Mouse (Mus musculus): ENCODE measurements at regions not wholly inside any gene's neighbourhood (a gene's known extent, or its start where the extent isn't known, plus 50 kb on each side); places are given as distances from the start of the nearest gene placed in this dataset.
A peak's percentile ranks its signal among the peaks of the same experiment; 100 is the strongest.

DNA sequence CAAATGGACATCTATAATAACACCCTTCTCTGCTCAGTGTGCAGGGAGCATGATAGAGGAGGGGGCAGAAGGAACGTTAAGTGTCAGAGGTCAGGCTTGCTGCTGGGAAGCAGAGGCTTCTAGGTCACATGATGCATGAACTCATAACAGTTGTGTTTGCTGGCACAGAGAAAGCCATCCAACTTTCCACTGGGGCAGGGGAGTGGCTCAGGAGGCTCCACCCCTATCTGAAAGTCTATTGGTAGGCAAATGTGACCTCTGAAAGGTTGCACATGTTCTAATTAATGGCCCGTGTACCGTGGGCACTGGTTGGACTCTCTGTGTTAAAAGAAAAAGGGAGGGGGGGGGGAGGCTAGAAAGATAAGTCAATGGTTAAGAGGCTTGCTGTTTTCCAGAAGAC, 224.6 kb downstream of the Slc16a7 start:
- DNase-seq (ENCODE audit: low spot score in 2 of 2): no peak
- intact Hi-C loops (cut with DNase I): no loop called here

DNA sequence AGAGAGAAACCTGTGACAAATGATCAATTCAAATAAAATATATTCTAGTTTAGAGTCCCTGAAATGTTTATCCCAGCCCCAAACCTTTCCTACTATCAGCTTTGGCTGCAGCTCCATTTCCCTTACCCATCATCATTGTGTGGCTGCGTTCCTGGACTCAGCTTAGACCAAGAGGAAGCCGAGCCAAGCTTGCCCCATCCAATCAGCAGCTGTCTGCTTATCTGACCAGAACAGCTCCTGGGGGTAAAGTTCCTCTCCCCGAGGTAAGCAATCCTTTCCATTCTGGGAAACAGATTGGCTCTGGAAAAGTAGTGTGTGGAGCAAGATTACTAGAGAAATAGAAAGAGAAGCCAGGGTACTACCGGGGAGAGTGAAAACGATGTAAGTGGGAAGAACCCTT, 228.2 kb downstream of the Slc16a7 start:
- no peak for DNase-seq (ENCODE audit: low spot score in 2 of 2)
- intact Hi-C loops (cut with DNase I): no loop called here

DNA sequence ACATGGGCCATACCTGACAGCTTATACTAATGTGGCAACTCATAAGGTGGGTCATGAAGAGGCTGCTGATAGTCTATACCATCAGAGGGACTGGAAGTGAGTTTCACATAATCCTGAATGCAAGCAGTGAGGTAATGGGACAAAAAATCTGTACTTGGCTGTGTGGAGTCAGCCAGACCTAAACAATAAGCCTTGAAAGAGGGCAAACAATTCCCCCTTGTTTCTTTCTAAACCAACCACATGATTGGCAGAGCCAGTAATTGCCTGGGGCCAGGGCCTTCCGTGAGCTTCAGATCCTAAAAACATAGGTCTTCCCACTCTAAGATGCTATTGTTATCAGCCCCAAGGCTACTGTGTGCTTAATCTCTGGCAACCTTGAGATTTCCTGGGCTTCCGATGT, 240.5 kb downstream of the Slc16a7 start:
- DNase-seq (ENCODE audit: low spot score in 2 of 2): no peak
- intact Hi-C loops (cut with DNase I): no loop called here

DNA sequence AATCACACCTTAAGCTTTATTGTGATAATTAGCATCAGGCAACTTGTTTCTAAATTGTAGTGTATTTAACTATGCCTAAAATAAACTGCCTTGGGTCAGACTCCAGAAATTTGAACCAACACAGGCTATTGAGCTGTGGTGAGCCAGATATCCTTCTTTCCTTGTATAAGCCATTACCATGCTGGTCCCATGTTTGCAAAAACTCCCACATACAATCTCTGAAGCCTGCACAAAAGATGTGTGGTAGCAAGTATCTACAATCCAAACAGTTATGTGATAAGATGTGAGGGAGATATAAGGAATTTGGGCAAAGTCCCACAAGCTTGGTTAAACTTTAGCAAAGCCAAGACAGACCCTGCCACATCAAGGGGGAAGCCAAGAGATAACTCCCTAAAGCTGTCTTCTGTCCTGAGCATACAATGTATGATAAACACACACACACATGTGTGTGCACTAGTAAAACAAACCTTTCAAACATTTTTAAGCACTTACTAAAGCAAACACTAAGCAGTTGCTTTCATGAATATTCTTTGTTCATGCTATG, 242.0 kb downstream of the Slc16a7 start:
- intact Hi-C loops (cut with DNase I): no loop called here
- no peak for DNase-seq (ENCODE audit: low spot score in 2 of 2)

DNA sequence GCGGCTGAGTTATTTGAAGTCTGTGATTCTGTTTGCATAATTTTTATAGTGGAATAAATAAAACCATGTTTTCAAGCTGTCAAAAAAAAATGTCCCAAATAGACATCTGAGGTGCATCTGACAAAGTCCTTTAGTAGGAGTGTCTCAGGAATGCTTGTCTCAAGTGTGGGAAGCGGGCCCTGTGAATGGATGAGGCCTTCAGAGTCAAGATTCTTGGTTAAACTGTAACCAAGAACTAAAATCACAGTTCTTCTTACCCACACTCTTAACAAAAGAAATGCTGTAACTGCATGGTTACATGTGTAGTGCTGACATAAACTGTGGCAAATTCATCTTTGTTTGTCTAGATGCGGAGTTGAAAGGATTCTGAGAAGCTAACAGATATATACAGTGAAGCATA, 242.9 kb downstream of the Slc16a7 start:
- no peak for DNase-seq (ENCODE audit: low spot score in 2 of 2)
- intact Hi-C loops (cut with DNase I): no loop called here

DNA sequence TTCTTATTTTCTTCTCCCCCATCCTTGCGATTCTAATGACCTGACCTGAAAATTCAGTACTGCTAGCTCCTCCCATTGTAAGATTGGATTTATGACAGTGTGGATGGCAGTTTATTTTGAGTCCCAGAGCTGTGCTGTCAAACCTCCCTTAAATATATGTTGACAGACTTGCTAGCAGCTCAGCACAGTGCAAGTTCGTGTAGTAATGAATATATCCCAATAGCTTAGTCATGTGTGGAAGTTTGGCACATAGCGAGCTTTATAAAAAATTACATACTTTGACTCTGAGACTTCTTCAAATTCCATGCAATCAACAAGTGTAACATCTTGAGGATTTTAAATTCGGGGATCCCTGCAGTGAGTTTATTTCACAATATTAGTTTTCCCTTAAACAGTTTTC, 243.5 kb downstream of the Slc16a7 start:
- intact Hi-C loops (cut with DNase I): no loop called here
- no peak for DNase-seq (ENCODE audit: low spot score in 2 of 2)

DNA sequence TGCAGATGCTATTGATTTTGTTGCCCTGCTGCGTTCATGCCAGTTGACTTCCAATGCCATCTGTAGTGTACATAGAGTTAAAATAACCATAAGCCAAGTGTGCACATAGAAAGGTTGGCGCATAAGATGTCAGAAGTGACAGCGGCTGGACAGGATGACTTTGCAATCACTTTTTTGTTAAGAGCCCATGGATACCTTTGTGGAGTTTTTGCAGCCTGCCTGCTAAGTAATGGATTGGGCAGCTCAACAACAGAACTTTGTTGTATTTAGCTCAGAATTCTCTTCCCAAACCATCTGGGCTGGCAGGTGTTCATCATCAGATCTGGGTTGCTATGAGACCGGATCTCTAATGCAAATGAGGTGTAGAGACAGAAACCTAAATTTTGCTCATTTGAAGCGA, 267.5 kb downstream of the Slc16a7 start:
- peak; percentile 59 to 90 for DNase-seq (ENCODE audit: low spot score in 2 of 2)
- intact Hi-C loops (cut with DNase I): loop anchor here (5.0 kb wide), 1 partner anchor 56 kb away; no protein-coding TSS in a partner anchor

DNA sequence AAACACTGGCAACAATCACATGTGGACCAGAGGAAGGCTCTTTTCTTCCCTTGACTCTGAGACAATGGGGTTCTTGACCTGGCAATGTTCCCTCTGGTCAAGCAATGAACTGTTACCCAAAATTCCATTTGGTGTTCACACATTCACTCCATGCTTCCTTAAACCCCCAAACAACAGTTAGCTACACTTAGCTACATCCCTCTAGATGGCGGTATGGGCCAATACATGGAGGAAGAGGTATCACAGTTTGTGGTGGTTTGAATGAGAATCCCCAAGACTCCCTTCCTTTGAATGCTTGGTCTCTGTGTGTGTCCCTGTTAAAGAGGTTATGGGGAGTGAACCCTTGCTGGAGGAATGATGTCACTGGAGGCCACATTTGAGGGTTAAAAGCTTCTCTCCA, 274.9 kb downstream of the Slc16a7 start:
- intact Hi-C loops (cut with DNase I): loop anchor here (2.0 to 10.0 kb wide), 3 partner anchors 370 to 1850 kb away; partner anchors contain the start of gene Fam19a2
- DNase-seq (ENCODE audit: low spot score in 2 of 2): no peak

DNA sequence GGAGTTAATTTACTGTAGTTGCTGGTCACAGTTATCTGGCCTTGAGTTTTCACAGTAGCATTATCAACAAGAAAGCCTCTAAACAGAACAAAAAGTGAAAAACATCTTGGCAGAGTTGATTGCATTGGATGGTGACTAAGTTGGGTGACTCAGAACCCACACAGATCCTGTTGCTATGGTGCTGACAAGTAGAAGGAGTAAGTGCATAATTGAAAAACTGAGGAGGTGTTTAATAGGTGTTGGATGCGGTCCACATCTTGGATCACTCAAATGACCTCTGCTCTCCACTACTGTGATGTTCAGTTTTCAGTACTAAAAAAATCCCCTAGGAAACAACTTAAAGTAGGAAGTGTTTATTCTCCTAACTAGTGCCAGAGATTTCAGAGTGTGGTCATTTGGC, 280.3 kb downstream of the Slc16a7 start:
- intact Hi-C loops (cut with DNase I): no loop called here
- peak; percentile 25 to 64 for DNase-seq (ENCODE audit: low spot score in 2 of 2)

DNA sequence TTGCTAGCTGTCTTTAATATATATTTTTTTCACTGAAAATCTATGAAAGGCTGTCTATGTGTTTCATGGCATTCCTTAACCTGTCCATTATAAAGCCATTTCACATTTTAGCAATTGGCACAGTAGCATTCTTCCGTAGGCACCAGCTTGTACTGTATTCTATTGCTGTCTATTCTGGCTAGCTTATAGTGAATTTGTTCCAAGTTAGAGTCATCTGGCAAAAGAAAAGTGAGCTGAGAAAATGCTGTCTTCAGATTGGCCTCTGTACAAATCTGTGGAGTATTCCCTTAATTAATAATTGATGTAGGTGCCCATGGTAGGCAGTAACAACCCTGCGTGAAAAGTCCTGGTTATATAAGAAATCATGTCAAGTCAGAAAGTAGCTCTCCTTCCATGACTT, 304.3 kb downstream of the Slc16a7 start:
- no peak for DNase-seq (ENCODE audit: low spot score in 2 of 2)
- intact Hi-C loops (cut with DNase I): no loop called here

DNA sequence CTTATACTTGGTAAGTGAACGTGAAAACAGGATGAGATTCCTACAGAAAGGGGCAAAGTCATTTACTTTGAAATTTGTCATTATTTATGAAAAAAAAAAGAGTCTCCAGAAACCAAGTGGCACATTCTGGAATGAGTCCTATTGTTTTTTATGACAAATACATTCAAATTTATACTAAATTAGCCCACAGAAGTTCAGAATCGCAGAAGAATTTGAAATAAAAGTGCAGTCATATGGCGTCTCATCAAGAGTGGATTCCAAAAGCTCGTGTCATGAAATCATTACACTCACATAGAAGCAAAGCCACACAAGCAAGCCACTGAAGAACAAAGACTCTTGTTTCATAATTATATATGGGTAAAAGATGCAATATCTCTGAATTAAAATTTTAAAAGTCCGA, 316.9 kb downstream of the Slc16a7 start:
- intact Hi-C loops (cut with DNase I): no loop called here

DNA sequence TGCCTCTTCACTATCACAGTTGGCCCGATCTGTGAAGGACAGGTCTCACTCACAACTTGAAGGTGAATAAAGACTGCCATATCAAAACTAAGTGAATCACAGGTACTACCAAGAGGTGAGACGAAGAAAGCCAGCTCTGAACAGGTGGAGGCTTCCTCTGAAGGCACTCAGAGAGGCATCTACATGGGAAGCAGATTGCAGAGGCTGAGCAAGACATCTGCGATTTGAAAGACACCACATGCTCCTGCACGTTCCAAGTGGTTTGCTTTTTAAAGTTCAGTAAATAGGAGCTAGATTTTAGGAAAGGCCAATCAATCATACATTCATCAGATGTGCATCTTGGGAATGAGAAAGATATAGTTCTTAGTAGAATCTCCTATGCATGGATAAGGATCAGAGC, 319.0 kb downstream of the Slc16a7 start:
- peak; percentile 18 to 21 for DNase-seq (ENCODE audit: low spot score in 2 of 2)
- intact Hi-C loops (cut with DNase I): no loop called here

More for the DNA sequence above, 316.9 kb downstream of the Slc16a7 start:
- DNase-seq (ENCODE audit: low spot score in 2 of 2): no peak

DNA sequence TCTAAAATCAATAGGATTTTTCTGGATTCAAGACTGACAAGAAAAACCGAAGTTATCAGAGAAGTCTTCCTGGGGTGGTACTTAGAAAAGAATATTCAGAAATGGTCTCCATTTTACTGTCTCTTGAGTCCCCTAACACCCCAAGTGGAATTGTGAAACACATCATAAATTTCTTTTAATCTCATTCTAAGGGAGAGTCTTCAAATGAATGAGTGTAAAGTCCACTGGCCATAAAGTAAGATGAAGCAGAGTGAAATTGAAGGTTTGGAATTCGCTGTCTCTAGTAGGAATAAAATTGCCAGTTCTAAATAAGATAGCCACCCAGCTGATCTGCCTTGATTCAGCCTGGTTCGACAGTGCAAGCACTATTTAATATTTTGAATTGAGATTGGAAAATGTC, 350.0 kb downstream of the Slc16a7 start:
- no peak for DNase-seq (ENCODE audit: low spot score in 2 of 2)
- intact Hi-C loops (cut with DNase I): no loop called here

DNA sequence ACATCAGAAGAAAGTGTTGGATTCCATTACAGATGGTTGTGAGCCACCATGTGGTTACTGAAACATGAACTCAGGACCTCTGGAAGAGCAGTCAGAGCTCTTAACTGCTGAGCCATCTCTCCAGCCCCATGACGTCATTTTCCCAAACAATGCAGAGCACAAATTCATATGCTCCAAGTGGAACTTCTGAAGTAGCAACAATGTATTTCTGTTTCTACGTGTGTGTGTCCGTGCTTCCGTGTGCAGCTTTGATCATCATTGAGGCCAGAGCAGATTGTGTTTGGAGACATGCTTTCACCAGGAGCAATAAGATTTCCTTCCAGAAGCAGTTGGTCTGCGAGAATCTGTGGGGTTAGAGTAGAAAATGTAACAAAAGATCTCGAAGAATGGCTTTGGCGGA, 353.6 kb downstream of the Slc16a7 start:
- intact Hi-C loops (cut with DNase I): no loop called here
- no peak for DNase-seq (ENCODE audit: low spot score in 2 of 2)

DNA sequence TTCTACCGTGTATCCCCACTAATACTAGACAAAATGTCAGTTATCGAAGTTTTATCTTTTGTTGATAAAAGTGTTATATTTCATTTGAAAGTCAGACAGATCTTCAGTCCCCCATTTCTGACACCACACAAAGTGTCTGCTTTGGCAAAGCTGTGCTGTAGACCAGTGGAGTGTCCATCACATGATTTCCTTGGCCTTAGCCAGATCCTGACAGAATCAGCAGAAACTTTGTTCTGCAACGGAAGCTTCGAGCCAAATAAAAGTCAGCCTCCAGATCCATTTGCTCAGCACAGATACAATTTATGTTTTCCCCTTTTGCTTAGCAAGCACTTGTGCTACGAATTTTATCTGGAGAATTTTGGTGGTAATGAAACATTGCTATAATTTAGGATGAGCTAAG, 360.9 kb downstream of the Slc16a7 start:
- intact Hi-C loops (cut with DNase I): no loop called here
- peak in 1 of 2 experiments; percentile 23 for DNase-seq (ENCODE audit: low spot score in 2 of 2)

DNA sequence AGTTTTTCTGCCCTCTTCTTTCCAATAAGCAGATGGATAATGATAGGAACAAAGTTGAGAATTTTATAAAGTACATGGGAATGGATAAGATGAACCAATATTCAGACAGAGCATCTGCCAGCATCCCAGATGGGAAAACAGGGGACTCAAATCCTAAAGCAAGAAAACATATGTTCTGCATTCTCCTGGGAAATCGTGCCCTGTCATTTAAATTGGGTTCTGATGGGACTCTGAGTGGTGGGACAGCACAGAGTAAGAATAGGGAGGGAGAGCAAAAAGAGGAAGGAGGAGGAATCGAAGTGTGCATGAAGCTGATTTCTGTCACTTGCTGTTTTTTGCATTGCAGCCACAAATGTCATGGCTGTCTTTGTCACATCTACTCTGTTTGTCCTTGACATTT, 362.4 kb downstream of the Slc16a7 start:
- DNase-seq (ENCODE audit: low spot score in 2 of 2): no peak
- intact Hi-C loops (cut with DNase I): no loop called here
